Mouse (Mus musculus) hindbrain, embryonic 10.5 days (tissue): ENCODE measurements around the gene Lypd8. TPM values are rescaled to one million over a fixed set of nuclear protein-coding genes. Genes with fewer than 3 reads are reported as not detected.
A peak's percentile ranks its signal among the peaks of the same experiment; 100 is the strongest.

Source experiments
- DNase-seq: peaks from one replicate; pipeline ENCODE4 v3.0.0-alpha.2; 2017; ENCODE audit warnings: low spot score
- H3K27ac ChIP-seq: fragments of 300-500 bp; sonication (generic); 2 replicates; pipeline ENCODE4 v1.5.1; 2016; ENCODE audit warnings: mild to moderate bottlenecking, moderate library complexity
- H3K27me3 ChIP-seq: fragments of 300-500 bp; sonication (generic); 2 replicates; pipeline ENCODE4 v1.6.1; 2016; ENCODE audit warnings: mild to moderate bottlenecking; ENCODE audit not compliant: poor library complexity, insufficient read depth, severe bottlenecking
- H3K36me3 ChIP-seq: fragments of 300-500 bp; sonication (generic); 2 replicates; pipeline ENCODE4 v1.6.1; 2016; ENCODE audit warnings: mild to moderate bottlenecking, moderate library complexity
- H3K4me1 ChIP-seq: fragments of 300-500 bp; sonication (generic); replicated peaks from 2 replicates; pipeline ENCODE4 v1.6.1; 2016; ENCODE audit warnings: mild to moderate bottlenecking
- H3K4me3 ChIP-seq: fragments of 300-500 bp; sonication (generic); 2 replicates; pipeline ENCODE4 v1.5.1; 2016; ENCODE audit warnings: mild to moderate bottlenecking, moderate library complexity
- H3K9me3 ChIP-seq: fragments of 300-500 bp; sonication (generic); 2 replicates; pipeline ENCODE4 v1.6.1; 2016; ENCODE audit warnings: mild to moderate bottlenecking, moderate library complexity
- WGBS: fragments of 180-500 bp; shearing (Covaris S2); methylation state at CpG from one replicate; pipeline ENCODE4 v1.1.7; 2016; 5-methylcytosine and 5-hydroxymethylcytosine counted together
- polyA plus RNA-seq: library from polyadenylated mRNA; unstranded; fragments of >200 nt; fragmentation: Nextera tagmentation; extraction: Ambion mirVana; gene quantifications from 2 replicates; pipeline ENCODE4 v1.2.1, GENCODE M21; 2016

Lypd8 gene
- not detected in 2 replicates for polyA plus RNA-seq

- Histone ChIP-seq H3K27ac (no peak within 1 kb of the TSS), H3K4me3 (no peak within 1 kb of the TSS), H3K9me3 (no peaks in the 10 kb centered on the region), H3K4me1 (no peaks in the 10 kb centered on the region), H3K27me3 (no peaks in the 10 kb centered on the region), H3K36me3 (no peaks in the 10 kb centered on the region)
- WGBS: 92% methylated on average over 3 of the region's 3 CpGs
- DNase-seq: no peak
Measured at GRCm38 (mm10) chr11:58378763-58379278, at the start of gene Lypd8. Gene Lypd8 (plus strand): TSS chr11:58379043.

GRCm38 (mm10) chr11:58329906-58330275 is 49.0 kb upstream of the Lypd8 start:
- Histone ChIP-seq H3K27me3 (no peaks in the 10 kb centered on the region), H3K9me3 (no peaks in the 10 kb centered on the region), H3K4me1 (peaks cover 31% of the 10 kb centered on the region), H3K27ac (peak overlapping the region; percentile 94), H3K4me3 (peak overlapping the region; percentile 73), H3K36me3 (peaks cover 51% of the 10 kb centered on the region)
- DNase-seq: no peak
- WGBS: under 1% methylated on average over 21 of the region's 21 CpGs

- no peaks in the 10 kb centered on the region for H3K9me3 ChIP-seq
- DNase-seq: peak; percentile 92
- peaks cover 53% of the 10 kb centered on the region for H3K36me3 ChIP-seq
- H3K27me3 ChIP-seq: no peaks in the 10 kb centered on the region
- WGBS: under 1% methylated on average over 52 of the region's 52 CpGs
- H3K4me1 ChIP-seq: peaks cover 31% of the 10 kb centered on the region
- H3K4me3 ChIP-seq: peak within 1 kb of the TSS; percentile 73
- peak within 1 kb of the TSS; percentile 94 for H3K27ac ChIP-seq
Measured at GRCm38 (mm10) chr11:58330276-58331148, 48.3 kb upstream of the Lypd8 start, which contains the start of the genes Zfp672 and Sh3bp5l. Gene Zfp672 (minus strand): TSS chr11:58330339. Gene Sh3bp5l (plus strand): TSS chr11:58330724.

- H3K9me3 ChIP-seq: no peaks in the 10 kb centered on the region
- H3K36me3 ChIP-seq: peaks cover 56% of the 10 kb centered on the region
- H3K4me1 ChIP-seq: peaks cover 31% of the 10 kb centered on the region
- 24% methylated on average over 10 of the region's 10 CpGs for WGBS
- DNase-seq: no peak
- peak overlapping the region; percentile 94 for H3K27ac ChIP-seq
- H3K27me3 ChIP-seq: no peaks in the 10 kb centered on the region
- peak overlapping the region; percentile 73 for H3K4me3 ChIP-seq
Measured at GRCm38 (mm10) chr11:58331149-58331495, 47.7 kb upstream of the Lypd8 start.

GRCm38 (mm10) chr11:58331546-58331945 is 47.3 kb upstream of the Lypd8 start:
- Histone ChIP-seq H3K27me3 (no peaks in the 10 kb centered on the region), H3K4me3 (peak overlapping the region; percentile 73), H3K9me3 (no peaks in the 10 kb centered on the region), H3K4me1 (peaks cover 31% of the 10 kb centered on the region), H3K36me3 (peaks cover 57% of the 10 kb centered on the region), H3K27ac (no peak overlapping the region; the same call in 1 of the 2 replicates)
- WGBS: 87% methylated on average over 6 of the region's 6 CpGs
- no peak for DNase-seq

- H3K27ac ChIP-seq: no peak overlapping the region
- peaks cover 20% of the 10 kb centered on the region for H3K4me1 ChIP-seq
- 75% methylated on average over 3 of the region's 3 CpGs for WGBS
- no peak overlapping the region for H3K4me3 ChIP-seq
- no peak for DNase-seq
- H3K9me3 ChIP-seq: no peaks in the 10 kb centered on the region
- H3K27me3 ChIP-seq: no peaks in the 10 kb centered on the region
- H3K36me3 ChIP-seq: peaks cover 66% of the 10 kb centered on the region
Measured at GRCm38 (mm10) chr11:58334746-58335145, 44.1 kb upstream of the Lypd8 start.

GRCm38 (mm10) chr11:58346745-58347144 is 32.1 kb upstream of the Lypd8 start:
- no peak for DNase-seq
- peaks cover 65% of the 10 kb centered on the region for H3K36me3 ChIP-seq
- H3K4me1 ChIP-seq: no peaks in the 10 kb centered on the region
- no peak overlapping the region for H3K4me3 ChIP-seq
- H3K9me3 ChIP-seq: no peaks in the 10 kb centered on the region
- H3K27me3 ChIP-seq: no peaks in the 10 kb centered on the region
- no peak overlapping the region for H3K27ac ChIP-seq
- 98% methylated on average over 4 of the region's 4 CpGs for WGBS

GRCm38 (mm10) chr11:58350628-58351027 is 28.2 kb upstream of the Lypd8 start:
- 64% methylated on average over 4 of the region's 4 CpGs for WGBS
- Histone ChIP-seq H3K4me3 (no peak overlapping the region), H3K36me3 (peaks cover 35% of the 10 kb centered on the region), H3K27me3 (no peaks in the 10 kb centered on the region), H3K9me3 (no peaks in the 10 kb centered on the region), H3K27ac (no peak overlapping the region), H3K4me1 (no peaks in the 10 kb centered on the region)
- DNase-seq: no peak

GRCm38 (mm10) chr11:58351179-58351578 is 27.7 kb upstream of the Lypd8 start:
- WGBS: 88% methylated on average over 5 of the region's 5 CpGs
- no peak for DNase-seq

GRCm38 (mm10) chr11:58352681-58353548 is 25.9 kb upstream of the Lypd8 start:
- H3K4me1 ChIP-seq: no peaks in the 10 kb centered on the region
- 70% methylated on average over 7 of the region's 7 CpGs for WGBS
- H3K36me3 ChIP-seq: peaks cover 13% of the 10 kb centered on the region; the same call in 1 of the 2 replicates
- no peak overlapping the region for H3K4me3 ChIP-seq
- H3K9me3 ChIP-seq: no peaks in the 10 kb centered on the region
- H3K27me3 ChIP-seq: no peaks in the 10 kb centered on the region
- DNase-seq: no peak
- no peak overlapping the region for H3K27ac ChIP-seq

More at GRCm38 (mm10) chr11:58351179-58351578, 27.7 kb upstream of the Lypd8 start:
- no peaks in the 10 kb centered on the region for H3K4me1 ChIP-seq
- peaks cover 30% of the 10 kb centered on the region for H3K36me3 ChIP-seq
- no peak overlapping the region for H3K4me3 ChIP-seq
- no peaks in the 10 kb centered on the region for H3K27me3 ChIP-seq
- H3K27ac ChIP-seq: no peak overlapping the region
- no peaks in the 10 kb centered on the region for H3K9me3 ChIP-seq

- no peaks in the 10 kb centered on the region for H3K27me3 ChIP-seq
- no peak overlapping the region for H3K4me3 ChIP-seq
- H3K9me3 ChIP-seq: no peaks in the 10 kb centered on the region
- no peak overlapping the region for H3K27ac ChIP-seq
- no peaks in the 10 kb centered on the region for H3K4me1 ChIP-seq
- no peak for DNase-seq
- 0 out of 2 replicates have a peak, but pooled peaks cover 8% of the 10 kb centered on the region for H3K36me3 ChIP-seq
- 87% methylated on average over 3 of the region's 3 CpGs for WGBS
Measured at GRCm38 (mm10) chr11:58353709-58354108, 25.1 kb upstream of the Lypd8 start.

- DNase-seq: no peak
- 78% methylated on average over 10 of the region's 10 CpGs for WGBS
- H3K27me3 ChIP-seq: no peaks in the 10 kb centered on the region
- H3K27ac ChIP-seq: no peak overlapping the region
- no peak overlapping the region for H3K4me3 ChIP-seq
- H3K9me3 ChIP-seq: no peaks in the 10 kb centered on the region
- H3K36me3 ChIP-seq: 0 out of 2 replicates have a peak, but pooled peaks cover 5% of the 10 kb centered on the region
- H3K4me1 ChIP-seq: no peaks in the 10 kb centered on the region
Measured at GRCm38 (mm10) chr11:58354476-58354875, 24.4 kb upstream of the Lypd8 start.
